Mouse (Mus musculus) embryonic facial prominence, embryonic 15.5 days (tissue): Measurements from ENCODE around the gene Bcas3. TPM values are rescaled to one million over a fixed set of nuclear protein-coding genes. Genes with fewer than 3 reads are reported as not detected.

Source experiments
- ATAC-seq: fragments of 200-750 bp; cut with Nextera tagmentation; 2 replicates; pipeline ENCODE4 v1.8.0; 2017; ENCODE audit warnings: low read depth, moderate TSS enrichment; ENCODE audit not compliant: insufficient number of reproducible peaks, low FRiP score, low TSS enrichment
- H3K27ac ChIP-seq: fragments of 300-500 bp; sonication (generic); replicated peaks from 2 replicates; pipeline ENCODE4 v1.5.1; 2015; ENCODE audit warnings: mild to moderate bottlenecking, inconsistent platforms
- H3K27me3 ChIP-seq: fragments of 300-500 bp; sonication (generic); 2 replicates; pipeline ENCODE4 v1.6.1; 2015; ENCODE audit warnings: inconsistent platforms
- H3K36me3 ChIP-seq: fragments of 300-500 bp; sonication (generic); 2 replicates; pipeline ENCODE4 v1.6.1; 2015; ENCODE audit warnings: mild to moderate bottlenecking, inconsistent platforms
- H3K4me1 ChIP-seq: fragments of 300-500 bp; sonication (generic); 2 replicates; pipeline ENCODE4 v1.6.1; 2015; ENCODE audit warnings: inconsistent platforms
- H3K4me2 ChIP-seq: fragments of 300-500 bp; sonication (generic); replicated peaks from 2 replicates; pipeline ENCODE4 v1.6.1; 2015; ENCODE audit warnings: mild to moderate bottlenecking, inconsistent platforms
- H3K4me3 ChIP-seq: fragments of 300-500 bp; sonication (generic); replicated peaks from 2 replicates; pipeline ENCODE4 v1.5.1; 2015; ENCODE audit warnings: mild to moderate bottlenecking, inconsistent platforms
- H3K9ac ChIP-seq: fragments of 300-500 bp; sonication (generic); 2 replicates; pipeline ENCODE4 v1.6.1; 2015; ENCODE audit warnings: inconsistent platforms
- H3K9me3 ChIP-seq: fragments of 300-500 bp; sonication (generic); replicated peaks from 2 replicates; pipeline ENCODE4 v1.6.1; 2016; ENCODE audit warnings: inconsistent platforms
- WGBS: fragments of 180-500 bp; shearing (Covaris S2); methylation state at CpG from one replicate; pipeline ENCODE4 v1.1.7; 2015; 5-methylcytosine and 5-hydroxymethylcytosine counted together
- polyA plus RNA-seq: library from polyadenylated mRNA; unstranded; fragments of >200 nt; fragmentation: Nextera tagmentation; extraction: Ambion mirVana; gene quantifications from 2 replicates; pipeline ENCODE4 v1.2.1, GENCODE M21; 2015

Bcas3 gene
- polyA plus RNA-seq, 1 experiment from 2014 or later: 32.7 TPM

- Histone ChIP-seq H3K9me3 (no peaks in the 10 kb centered on the region), H3K4me1 (peaks cover 25% of the 10 kb centered on the region), H3K4me3 (no peak overlapping the region), H3K36me3 (no peaks in the 10 kb centered on the region), H3K4me2 (no peak overlapping the region), H3K27ac (peak overlapping the region; percentile 79; the same call in 1 of the 2 replicates), H3K27me3 (no peaks in the 10 kb centered on the region), H3K9ac (no peak overlapping the region)
- 32% methylated on average over 6 of the region's 6 CpGs for WGBS
- no peak for ATAC-seq
These were observed 74.4 kb downstream of the Bcas3 start for GRCm38 (mm10) chr11:85427353-85427752.

- Histone ChIP-seq H3K36me3 (no peaks in the 10 kb centered on the region), H3K9ac (no peak overlapping the region), H3K27me3 (no peaks in the 10 kb centered on the region), H3K4me2 (peak overlapping the region; percentile 7), H3K9me3 (no peaks in the 10 kb centered on the region), H3K4me1 (peaks cover 29% of the 10 kb centered on the region), H3K4me3 (no peak overlapping the region), H3K27ac (peak overlapping the region; percentile 79)
- ATAC-seq: peak; percentile 84
- 19% methylated on average over 3 of the region's 3 CpGs for WGBS
These were observed 75.3 kb downstream of the Bcas3 start for GRCm38 (mm10) chr11:85428227-85428626.

GRCm38 (mm10) chr11:85430743-85431448 is 77.9 kb downstream of the Bcas3 start:
- Histone ChIP-seq H3K9me3 (no peaks in the 10 kb centered on the region), H3K36me3 (no peaks in the 10 kb centered on the region), H3K27ac (0 out of 2 replicates have a peak overlapping the region, but pooled peaks have one; percentile 7), H3K4me3 (no peak overlapping the region), H3K4me1 (peaks cover 29% of the 10 kb centered on the region), H3K4me2 (no peak overlapping the region; the same call in 1 of the 2 replicates), H3K9ac (no peak overlapping the region), H3K27me3 (no peaks in the 10 kb centered on the region)
- WGBS: 29% methylated on average over 11 of the region's 11 CpGs
- ATAC-seq: no peak

GRCm38 (mm10) chr11:85447375-85447774 is 94.4 kb downstream of the Bcas3 start:
- Histone ChIP-seq H3K4me1 (no peaks in the 10 kb centered on the region), H3K27me3 (no peaks in the 10 kb centered on the region), H3K27ac (no peak overlapping the region), H3K9me3 (no peaks in the 10 kb centered on the region), H3K9ac (no peak overlapping the region), H3K4me2 (no peak overlapping the region), H3K36me3 (no peaks in the 10 kb centered on the region), H3K4me3 (no peak overlapping the region)
- ATAC-seq: no peak
- 79% methylated on average over 5 of the region's 5 CpGs for WGBS

GRCm38 (mm10) chr11:85453598-85454304 is 100.8 kb downstream of the Bcas3 start:
- H3K27me3 ChIP-seq: no peaks in the 10 kb centered on the region
- H3K4me1 ChIP-seq: no peaks in the 10 kb centered on the region
- 73% methylated on average over 8 of the region's 8 CpGs for WGBS
- no peak overlapping the region for H3K27ac ChIP-seq
- H3K36me3 ChIP-seq: no peaks in the 10 kb centered on the region
- no peaks in the 10 kb centered on the region for H3K9me3 ChIP-seq
- no peak for ATAC-seq
- H3K9ac ChIP-seq: no peak overlapping the region
- no peak overlapping the region for H3K4me3 ChIP-seq
- no peak overlapping the region for H3K4me2 ChIP-seq

- ATAC-seq: no peak
- Histone ChIP-seq H3K9me3 (no peaks in the 10 kb centered on the region), H3K4me2 (no peak overlapping the region), H3K4me3 (no peak overlapping the region), H3K4me1 (no peaks in the 10 kb centered on the region), H3K36me3 (no peaks in the 10 kb centered on the region), H3K27ac (no peak overlapping the region), H3K27me3 (no peaks in the 10 kb centered on the region), H3K9ac (no peak overlapping the region)
- WGBS: 83% methylated on average over 5 of the region's 5 CpGs
These were observed 101.3 kb downstream of the Bcas3 start for GRCm38 (mm10) chr11:85454305-85454682.

GRCm38 (mm10) chr11:85461536-85461935 is 108.6 kb downstream of the Bcas3 start:
- no peak for ATAC-seq
- 62% methylated on average over 7 of the region's 7 CpGs for WGBS
- Histone ChIP-seq H3K27me3 (no peaks in the 10 kb centered on the region), H3K9ac (no peak overlapping the region), H3K4me1 (no peaks in the 10 kb centered on the region), H3K27ac (no peak overlapping the region), H3K36me3 (no peaks in the 10 kb centered on the region), H3K4me2 (no peak overlapping the region), H3K4me3 (no peak overlapping the region), H3K9me3 (no peaks in the 10 kb centered on the region)

GRCm38 (mm10) chr11:85469526-85469925 is 116.6 kb downstream of the Bcas3 start:
- no peaks in the 10 kb centered on the region for H3K9me3 ChIP-seq
- no peak for ATAC-seq
- no peak overlapping the region for H3K4me2 ChIP-seq
- H3K9ac ChIP-seq: no peak overlapping the region
- no peaks in the 10 kb centered on the region for H3K36me3 ChIP-seq
- H3K4me3 ChIP-seq: no peak overlapping the region
- no peak overlapping the region for H3K27ac ChIP-seq
- WGBS: 39% methylated on average over 1 of the region's 1 CpGs
- H3K27me3 ChIP-seq: no peaks in the 10 kb centered on the region
- H3K4me1 ChIP-seq: peaks cover 7% of the 10 kb centered on the region; the same call in 1 of the 2 replicates

GRCm38 (mm10) chr11:85470508-85470907 is 117.5 kb downstream of the Bcas3 start:
- peaks cover 7% of the 10 kb centered on the region; the same call in 1 of the 2 replicates for H3K4me1 ChIP-seq
- H3K4me2 ChIP-seq: no peak overlapping the region
- H3K9ac ChIP-seq: no peak overlapping the region
- no peak for ATAC-seq
- 23% methylated on average over 4 of the region's 4 CpGs for WGBS
- no peaks in the 10 kb centered on the region for H3K9me3 ChIP-seq
- no peaks in the 10 kb centered on the region for H3K27me3 ChIP-seq
- H3K36me3 ChIP-seq: no peaks in the 10 kb centered on the region
- H3K4me3 ChIP-seq: no peak overlapping the region
- H3K27ac ChIP-seq: no peak overlapping the region

GRCm38 (mm10) chr11:85474326-85474725 is 121.4 kb downstream of the Bcas3 start:
- H3K4me2 ChIP-seq: no peak overlapping the region
- peaks cover 7% of the 10 kb centered on the region; the same call in 1 of the 2 replicates for H3K4me1 ChIP-seq
- WGBS: 61% methylated on average over 12 of the region's 12 CpGs
- H3K9me3 ChIP-seq: no peaks in the 10 kb centered on the region
- H3K36me3 ChIP-seq: no peaks in the 10 kb centered on the region
- no peak for ATAC-seq
- H3K4me3 ChIP-seq: no peak overlapping the region
- H3K27ac ChIP-seq: no peak overlapping the region
- no peak overlapping the region for H3K9ac ChIP-seq
- H3K27me3 ChIP-seq: no peaks in the 10 kb centered on the region

- WGBS: 74% methylated on average over 6 of the region's 6 CpGs
- Histone ChIP-seq H3K27me3 (no peaks in the 10 kb centered on the region), H3K27ac (no peak overlapping the region), H3K4me1 (no peaks in the 10 kb centered on the region), H3K36me3 (no peaks in the 10 kb centered on the region), H3K4me2 (no peak overlapping the region), H3K9me3 (no peaks in the 10 kb centered on the region), H3K4me3 (no peak overlapping the region), H3K9ac (no peak overlapping the region)
- ATAC-seq: no peak
These were observed 129.9 kb downstream of the Bcas3 start for GRCm38 (mm10) chr11:85482737-85483467.
